Mouse (Mus musculus): Measurements from ENCODE around the gene Dnajc8. TPM values are rescaled to one million over a fixed set of nuclear protein-coding genes. Genes with fewer than 3 reads are reported as not detected.

Gene Dnajc8
- polyA plus RNA-seq, 1 experiment from 2014 or later = 194 TPM

DNA sequence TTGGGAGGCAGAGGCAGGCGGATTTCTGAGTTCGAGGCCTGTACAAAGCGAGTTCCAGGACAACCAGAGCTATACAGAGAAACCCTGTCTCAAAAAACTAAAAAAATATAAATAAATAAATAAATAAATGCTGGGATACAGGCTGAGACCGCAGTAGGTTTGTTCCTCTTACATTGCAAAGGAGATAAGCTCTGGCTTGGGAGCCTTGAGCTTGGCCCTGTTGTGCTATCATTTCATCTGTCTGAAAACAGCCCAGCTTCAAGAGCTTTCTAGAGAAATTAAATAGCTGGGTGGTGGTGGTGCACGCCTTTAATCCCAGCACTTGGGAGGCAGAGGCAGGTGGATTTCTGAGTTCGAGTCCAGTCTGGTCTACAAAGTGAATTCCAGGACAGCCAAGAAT, 33.7 kb upstream of the Dnajc8 start:
- Histone ChIP-seq H3K27me3 (ENCODE audit: control insufficient read depth, insufficient read depth, low read length) (no peaks in the 10 kb centered on the region), H3K27ac (ENCODE audit: low read depth, low read length) (no peak overlapping the region), H3K9me3 (ENCODE audit: control insufficient read depth, low read length) (no peaks in the 10 kb centered on the region), H3K4me2 (replicated peaks; ENCODE audit: low read depth, low read length) (no peak overlapping the region), H3K9ac (ENCODE audit: low read depth, low read length) (no peak overlapping the region), H3K36me3 (ENCODE audit: control insufficient read depth, insufficient read depth, low read length) (no peaks in the 10 kb centered on the region), H3K4me3 (ENCODE audit: low read depth, low read length) (no peak overlapping the region), H3K4me1 (replicated peaks; ENCODE audit: control insufficient read depth, insufficient read depth, low read length) (no peaks in the 10 kb centered on the region)
- DNase-seq (ENCODE audit: low spot score) (no peak), ATAC-seq (ENCODE audit: low FRiP score) (no peak)
- WGBS = 99% methylated on average over 6 of the region's 6 CpGs

GRCm38 (mm10) chr4:132503344-132503743, 32.0 kb upstream of the Dnajc8 start:
- H3K36me3 ChIP-seq (ENCODE audit: control insufficient read depth, insufficient read depth, low read length) = no peaks in the 10 kb centered on the region
- H3K4me3 ChIP-seq (ENCODE audit: low read depth, low read length) = no peak overlapping the region
- ATAC-seq (ENCODE audit: low FRiP score) = no peak

GRCm38 (mm10) chr4:132505034-132505738, 30.2 kb upstream of the Dnajc8 start:
- Histone ChIP-seq H3K9me3 (ENCODE audit: control insufficient read depth, low read length) (no peaks in the 10 kb centered on the region), H3K4me1 (replicated peaks; ENCODE audit: control insufficient read depth, insufficient read depth, low read length) (peaks cover 5% of the 10 kb centered on the region; the same call in 1 of the 2 replicates), H3K4me2 (replicated peaks; ENCODE audit: low read depth, low read length) (no peak overlapping the region), H3K27me3 (ENCODE audit: control insufficient read depth, insufficient read depth, low read length) (no peaks in the 10 kb centered on the region), H3K36me3 (ENCODE audit: control insufficient read depth, insufficient read depth, low read length) (no peaks in the 10 kb centered on the region), H3K27ac (ENCODE audit: low read depth, low read length) (no peak overlapping the region), H3K4me3 (ENCODE audit: low read depth, low read length) (no peak overlapping the region), H3K9ac (ENCODE audit: low read depth, low read length) (no peak overlapping the region)
- DNase-seq (ENCODE audit: low spot score) (no peak), ATAC-seq (ENCODE audit: low FRiP score) (no peak)
- WGBS = 55% methylated on average over 6 of the region's 6 CpGs

More at GRCm38 (mm10) chr4:132503344-132503743, 32.0 kb upstream of the Dnajc8 start:
- no peak overlapping the region for H3K27ac ChIP-seq (ENCODE audit: low read depth, low read length)
- no peaks in the 10 kb centered on the region for H3K27me3 ChIP-seq (ENCODE audit: control insufficient read depth, insufficient read depth, low read length)
- DNase-seq (ENCODE audit: low spot score) = no peak
- H3K9ac ChIP-seq (ENCODE audit: low read depth, low read length) = no peak overlapping the region
- WGBS = 85% methylated on average over 11 of the region's 11 CpGs
- 0 out of 2 replicates have a peak, but pooled peaks cover 2% of the 10 kb centered on the region for H3K4me1 ChIP-seq (replicated peaks; ENCODE audit: control insufficient read depth, insufficient read depth, low read length)
- no peak overlapping the region for H3K4me2 ChIP-seq (replicated peaks; ENCODE audit: low read depth, low read length)
- no peaks in the 10 kb centered on the region for H3K9me3 ChIP-seq (ENCODE audit: control insufficient read depth, low read length)

DNA sequence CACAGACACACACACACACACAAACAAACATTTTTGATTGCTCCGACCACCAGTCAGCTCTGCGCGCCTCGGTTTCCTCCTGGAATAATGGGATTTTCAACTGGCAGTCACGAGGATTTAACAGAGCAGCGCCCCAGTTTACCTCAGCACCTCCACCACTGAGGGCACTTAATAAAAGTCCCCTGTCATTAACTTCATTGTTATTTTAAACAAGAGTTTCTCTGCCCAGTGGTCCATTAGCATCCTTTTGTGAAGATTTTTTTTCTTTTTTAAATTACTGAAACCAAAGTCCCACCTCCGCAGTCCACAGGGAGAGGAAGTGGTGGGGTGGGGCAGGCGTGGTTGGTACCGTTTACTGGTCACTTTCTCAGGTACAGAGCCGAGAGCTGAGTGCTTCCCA, 29.6 kb upstream of the Dnajc8 start:
- Histone ChIP-seq H3K4me1 (replicated peaks; ENCODE audit: control insufficient read depth, insufficient read depth, low read length) (peaks cover 5% of the 10 kb centered on the region; the same call in 1 of the 2 replicates), H3K27me3 (ENCODE audit: control insufficient read depth, insufficient read depth, low read length) (no peaks in the 10 kb centered on the region), H3K4me3 (ENCODE audit: low read depth, low read length) (no peak overlapping the region), H3K36me3 (ENCODE audit: control insufficient read depth, insufficient read depth, low read length) (no peaks in the 10 kb centered on the region), H3K9ac (ENCODE audit: low read depth, low read length) (no peak overlapping the region), H3K27ac (ENCODE audit: low read depth, low read length) (no peak overlapping the region), H3K9me3 (ENCODE audit: control insufficient read depth, low read length) (no peaks in the 10 kb centered on the region), H3K4me2 (replicated peaks; ENCODE audit: low read depth, low read length) (no peak overlapping the region)
- DNase-seq (ENCODE audit: low spot score) = no peak
- no peak for ATAC-seq (ENCODE audit: low FRiP score)
- 30% methylated on average over 10 of the region's 10 CpGs for WGBS

- Histone ChIP-seq H3K4me3 (ENCODE audit: low read depth, low read length) (no peak overlapping the region), H3K9ac (ENCODE audit: low read depth, low read length) (no peak overlapping the region), H3K4me1 (replicated peaks; ENCODE audit: control insufficient read depth, insufficient read depth, low read length) (peaks cover 5% of the 10 kb centered on the region; the same call in 1 of the 2 replicates), H3K36me3 (ENCODE audit: control insufficient read depth, insufficient read depth, low read length) (no peaks in the 10 kb centered on the region), H3K4me2 (replicated peaks; ENCODE audit: low read depth, low read length) (no peak overlapping the region), H3K27me3 (ENCODE audit: control insufficient read depth, insufficient read depth, low read length) (no peaks in the 10 kb centered on the region), H3K27ac (ENCODE audit: low read depth, low read length) (no peak overlapping the region), H3K9me3 (ENCODE audit: control insufficient read depth, low read length) (no peaks in the 10 kb centered on the region)
- ATAC-seq (ENCODE audit: low FRiP score) (no peak), DNase-seq (ENCODE audit: low spot score) (no peak)
- WGBS = 75% methylated on average over 6 of the region's 6 CpGs
Observed at GRCm38 (mm10) chr4:132506250-132506649, 29.1 kb upstream of the Dnajc8 start.

- Histone ChIP-seq H3K4me2 (replicated peaks; ENCODE audit: low read depth, low read length) (no peak overlapping the region), H3K4me1 (replicated peaks; ENCODE audit: control insufficient read depth, insufficient read depth, low read length) (peaks cover 5% of the 10 kb centered on the region; the same call in 1 of the 2 replicates), H3K9me3 (ENCODE audit: control insufficient read depth, low read length) (no peaks in the 10 kb centered on the region), H3K9ac (ENCODE audit: low read depth, low read length) (no peak overlapping the region), H3K27ac (ENCODE audit: low read depth, low read length) (no peak overlapping the region), H3K36me3 (ENCODE audit: control insufficient read depth, insufficient read depth, low read length) (no peaks in the 10 kb centered on the region), H3K4me3 (ENCODE audit: low read depth, low read length) (no peak overlapping the region), H3K27me3 (ENCODE audit: control insufficient read depth, insufficient read depth, low read length) (no peaks in the 10 kb centered on the region)
- DNase-seq (ENCODE audit: low spot score) (no peak), ATAC-seq (ENCODE audit: low FRiP score) (no peak)
- WGBS = 37% methylated on average over 2 of the region's 2 CpGs
Observed at GRCm38 (mm10) chr4:132507210-132507609, 28.1 kb upstream of the Dnajc8 start.

- Histone ChIP-seq H3K36me3 (ENCODE audit: control insufficient read depth, insufficient read depth, low read length) (no peaks in the 10 kb centered on the region), H3K9me3 (ENCODE audit: control insufficient read depth, low read length) (no peaks in the 10 kb centered on the region), H3K4me2 (replicated peaks; ENCODE audit: low read depth, low read length) (peak overlapping the region; percentile 66), H3K27me3 (ENCODE audit: control insufficient read depth, insufficient read depth, low read length) (no peaks in the 10 kb centered on the region), H3K4me3 (ENCODE audit: low read depth, low read length) (peak overlapping the region; percentile 77), H3K9ac (ENCODE audit: low read depth, low read length) (peak overlapping the region; percentile 58), H3K4me1 (replicated peaks; ENCODE audit: control insufficient read depth, insufficient read depth, low read length) (peaks cover 5% of the 10 kb centered on the region; the same call in 1 of the 2 replicates), H3K27ac (ENCODE audit: low read depth, low read length) (peak overlapping the region; percentile 66)
- WGBS = 0% methylated on average over 50 of the region's 52 CpGs
- DNase-seq (ENCODE audit: low spot score) (peak; percentile 86), ATAC-seq (ENCODE audit: low FRiP score) (peak; percentile 84)
Observed at GRCm38 (mm10) chr4:132509621-132510296, 25.6 kb upstream of the Dnajc8 start.

GRCm38 (mm10) chr4:132510352-132510798, 25.0 kb upstream of the Dnajc8 start, which contains the start of gene Sesn2:
Gene Sesn2 (minus strand): TSS chr4:132510501.
- peak within 1 kb of the TSS; percentile 58 for H3K9ac ChIP-seq (ENCODE audit: low read depth, low read length)
- H3K36me3 ChIP-seq (ENCODE audit: control insufficient read depth, insufficient read depth, low read length) = no peaks in the 10 kb centered on the region
- H3K4me2 ChIP-seq (replicated peaks; ENCODE audit: low read depth, low read length) = peak within 1 kb of the TSS; percentile 66
- under 1% methylated on average over 32 of the region's 32 CpGs for WGBS
- H3K27me3 ChIP-seq (ENCODE audit: control insufficient read depth, insufficient read depth, low read length) = no peaks in the 10 kb centered on the region
- no peaks in the 10 kb centered on the region for H3K9me3 ChIP-seq (ENCODE audit: control insufficient read depth, low read length)
- H3K27ac ChIP-seq (ENCODE audit: low read depth, low read length) = peak within 1 kb of the TSS; percentile 66
- H3K4me3 ChIP-seq (ENCODE audit: low read depth, low read length) = peak within 1 kb of the TSS; percentile 77
- DNase-seq (ENCODE audit: low spot score) = peak; percentile 97
- ATAC-seq (ENCODE audit: low FRiP score) = peak; percentile 94
- H3K4me1 ChIP-seq (replicated peaks; ENCODE audit: control insufficient read depth, insufficient read depth, low read length) = peaks cover 5% of the 10 kb centered on the region; the same call in 1 of the 2 replicates
